Mouse (Mus musculus): Measurements from ENCODE around the gene Eif1. TPM values are rescaled to one million over a fixed set of nuclear protein-coding genes. Genes with fewer than 3 reads are reported as not detected.
"Not testable (repeated sequence)": the region's sequence is repeated elsewhere in the genome, so short reads cannot be mapped to it uniquely, and the experiment has no call there.

Gene Eif1
- polyA plus RNA-seq, 1 experiment from 2014 or later = 1,447 TPM

DNA sequence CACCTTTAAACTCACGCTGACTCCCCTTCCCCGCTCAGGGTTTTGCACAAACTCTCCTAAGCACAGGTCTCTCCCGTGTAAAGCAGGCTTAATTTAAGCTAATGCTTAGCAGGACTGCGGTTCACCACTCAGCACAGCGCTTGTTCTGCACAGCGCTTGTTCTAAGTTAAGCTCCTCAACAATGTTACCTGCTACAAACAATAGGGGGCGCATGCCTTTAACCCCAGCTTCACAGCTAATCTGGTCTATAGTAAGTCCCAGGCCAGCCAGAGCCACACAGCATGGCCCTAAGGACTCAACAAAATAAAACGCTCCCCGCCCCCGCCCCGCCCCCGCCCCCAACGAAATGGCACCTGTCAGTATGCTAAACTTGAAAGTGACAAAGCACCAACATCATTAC lies 41.4 kb downstream of the Eif1 start:
- not testable (repeated sequence) for H3K4me3 ChIP-seq; H3K9ac ChIP-seq; H3K27ac ChIP-seq; H3K4me2 ChIP-seq (replicated peaks); ATAC-seq (ENCODE audit: low FRiP score); H3K9me3 ChIP-seq (replicated peaks); H3K36me3 ChIP-seq
- peaks cover 12% of the 10 kb centered on the region for H3K4me1 ChIP-seq
- no CpG with 5 or more reads among the region's 13 CpGs for WGBS
- H3K27me3 ChIP-seq = peaks cover 41% of the 10 kb centered on the region

DNA sequence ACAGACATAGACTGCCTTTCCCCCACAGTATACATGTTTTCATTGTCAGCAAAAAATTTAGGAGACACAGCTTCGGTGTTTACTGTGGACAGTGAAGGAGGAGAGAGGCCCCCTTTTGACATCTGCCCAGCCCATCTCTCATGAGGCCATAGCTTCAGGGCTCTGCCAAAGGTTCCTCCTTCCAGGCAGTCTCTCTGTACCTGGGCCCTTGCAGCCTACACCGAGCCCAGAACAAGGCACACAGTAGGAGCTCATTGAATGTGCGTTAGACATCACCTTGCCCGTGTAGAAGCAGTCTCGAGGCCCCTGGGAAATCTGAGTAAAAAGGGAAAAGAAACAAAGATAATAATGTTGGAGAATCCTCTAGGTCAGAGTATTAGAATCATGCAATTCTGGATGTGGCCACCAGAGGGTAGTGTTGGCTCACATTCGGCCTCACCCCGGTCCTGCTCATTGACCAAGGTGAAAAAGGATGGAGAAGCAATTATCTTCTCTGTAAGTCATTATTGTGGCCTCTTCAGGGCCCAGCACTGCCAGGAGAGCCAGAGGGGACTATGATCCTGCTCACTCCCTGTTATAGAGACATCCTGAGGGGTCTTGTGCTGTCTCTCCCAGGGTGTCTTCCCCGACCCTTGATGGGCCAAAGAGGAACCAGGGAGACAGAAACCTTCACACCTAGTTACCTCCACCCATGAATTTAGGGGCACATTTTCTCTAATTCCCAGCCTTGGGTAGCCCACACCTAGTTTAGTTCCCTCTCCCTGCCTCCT lies 42.7 kb downstream of the Eif1 start:
- Histone ChIP-seq H3K9ac (no peak overlapping the region), H3K4me2 (replicated peaks) (no peak overlapping the region), H3K27ac (no peak overlapping the region), H3K27me3 (peaks cover 30% of the 10 kb centered on the region), H3K4me1 (peaks cover 7% of the 10 kb centered on the region), H3K9me3 (replicated peaks) (no peaks in the 10 kb centered on the region), H3K36me3 (no peaks in the 10 kb centered on the region), H3K4me3 (no peak overlapping the region)
- WGBS = 13% methylated on average over 8 of the region's 8 CpGs
- peak; percentile 57 for ATAC-seq (ENCODE audit: low FRiP score)

- no peak overlapping the region for H3K9ac ChIP-seq
- no peaks in the 10 kb centered on the region for H3K9me3 ChIP-seq (replicated peaks)
- peaks cover 25% of the 10 kb centered on the region for H3K27me3 ChIP-seq
- H3K36me3 ChIP-seq = no peaks in the 10 kb centered on the region
- peaks cover 7% of the 10 kb centered on the region for H3K4me1 ChIP-seq
- H3K27ac ChIP-seq = no peak overlapping the region
- 15% methylated on average over 12 of the region's 12 CpGs for WGBS
- H3K4me2 ChIP-seq (replicated peaks) = no peak overlapping the region
- peak; percentile 41; the same call in 1 of the 2 replicates for ATAC-seq (ENCODE audit: low FRiP score)
- H3K4me3 ChIP-seq = no peak overlapping the region
Measured at GRCm38 (mm10) chr11:100362979-100363562, 43.4 kb downstream of the Eif1 start.

GRCm38 (mm10) chr11:100369145-100369544 lies 49.5 kb downstream of the Eif1 start:
- H3K4me3 ChIP-seq = no peak overlapping the region
- H3K36me3 ChIP-seq = peaks cover 37% of the 10 kb centered on the region
- no peaks in the 10 kb centered on the region for H3K9me3 ChIP-seq (replicated peaks)
- no peak overlapping the region for H3K4me2 ChIP-seq (replicated peaks)
- WGBS = 79% methylated on average over 7 of the region's 7 CpGs
- no peak overlapping the region for H3K27ac ChIP-seq
- H3K9ac ChIP-seq = no peak overlapping the region
- no peaks in the 10 kb centered on the region for H3K27me3 ChIP-seq
- ATAC-seq (ENCODE audit: low FRiP score) = no peak
- H3K4me1 ChIP-seq = 0 out of 2 replicates have a peak, but pooled peaks cover 3% of the 10 kb centered on the region

DNA sequence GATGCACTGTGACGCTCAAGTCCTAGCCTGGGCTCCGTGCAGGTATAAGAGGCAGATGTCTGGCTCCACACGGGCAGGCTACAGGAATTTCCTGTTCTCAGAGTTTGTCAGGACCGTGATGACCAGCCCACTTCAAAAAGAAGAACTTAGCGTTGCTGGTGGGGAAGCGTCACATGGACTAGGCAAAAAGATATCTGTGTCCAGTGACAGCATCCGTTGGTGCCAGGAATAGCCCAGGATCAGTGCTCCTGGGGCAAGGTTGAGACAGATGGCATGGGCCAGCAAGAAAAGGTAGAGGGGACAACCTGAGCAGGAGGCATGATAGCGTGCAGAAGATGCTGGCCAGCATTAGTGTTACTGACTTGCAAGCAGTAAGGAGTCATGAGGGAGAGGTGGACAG lies 50.1 kb downstream of the Eif1 start:
- Histone ChIP-seq H3K27me3 (no peaks in the 10 kb centered on the region), H3K9ac (no peak overlapping the region), H3K36me3 (peaks cover 41% of the 10 kb centered on the region), H3K4me1 (0 out of 2 replicates have a peak, but pooled peaks cover 3% of the 10 kb centered on the region), H3K4me3 (no peak overlapping the region), H3K4me2 (replicated peaks) (no peak overlapping the region), H3K27ac (no peak overlapping the region), H3K9me3 (replicated peaks) (no peaks in the 10 kb centered on the region)
- 78% methylated on average over 8 of the region's 8 CpGs for WGBS
- ATAC-seq (ENCODE audit: low FRiP score) = no peak

Other genes with a start within 250 kb of the Eif1 start
- gene Krt32, start 231.7 kb upstream of the Eif1 start, polyA plus RNA-seq (2016; fragmentation: Nextera tagmentation; extraction: Ambion mirVana) = not detected in 2 replicates
- gene Krt35, start 223.6 kb upstream of the Eif1 start, polyA plus RNA-seq (2016; fragmentation: Nextera tagmentation; extraction: Ambion mirVana) = not detected in 2 replicates
- gene Krt36, start 214.3 kb upstream of the Eif1 start, polyA plus RNA-seq (2016; fragmentation: Nextera tagmentation; extraction: Ambion mirVana) = not detected in 2 replicates
- gene Krt13, start 198.3 kb upstream of the Eif1 start, polyA plus RNA-seq (2016; fragmentation: Nextera tagmentation; extraction: Ambion mirVana) = not detected in 2 replicates
- gene Krt15, start 184.0 kb upstream of the Eif1 start, polyA plus RNA-seq (2016; fragmentation: Nextera tagmentation; extraction: Ambion mirVana) = 10.5 and 17.3 TPM in 2 replicates
- 4.5 and 6.7 TPM in 2 replicates for gene Krt19, start 171.2 kb upstream of the Eif1 start, polyA plus RNA-seq (2016; fragmentation: Nextera tagmentation; extraction: Ambion mirVana)
- 0.08 TPM in 1 of 2 replicates, not detected in the other for gene Krt9, start 126.6 kb upstream of the Eif1 start, polyA plus RNA-seq (2016; fragmentation: Nextera tagmentation; extraction: Ambion mirVana)
- gene Krt14, start 112.3 kb upstream of the Eif1 start, polyA plus RNA-seq (2016; fragmentation: Nextera tagmentation; extraction: Ambion mirVana) = 10.2 and 12.3 TPM in 2 replicates
- not detected in 2 replicates for gene Krt16, start 71.0 kb upstream of the Eif1 start, polyA plus RNA-seq (2016; fragmentation: Nextera tagmentation; extraction: Ambion mirVana)
- 3.1 and 3.2 TPM in 2 replicates for gene Krt17, start 58.9 kb upstream of the Eif1 start, polyA plus RNA-seq (2016; fragmentation: Nextera tagmentation; extraction: Ambion mirVana)
- gene Krt42, start 50.0 kb upstream of the Eif1 start, polyA plus RNA-seq (2016; fragmentation: Nextera tagmentation; extraction: Ambion mirVana) = not detected in 2 replicates
- 0.89 TPM in 1 of 2 replicates, not detected in the other for gene Gast, start 14.5 kb downstream of the Eif1 start, polyA plus RNA-seq (2016; fragmentation: Nextera tagmentation; extraction: Ambion mirVana)
- gene Hap1, start 36.2 kb downstream of the Eif1 start, polyA plus RNA-seq (2016; fragmentation: Nextera tagmentation; extraction: Ambion mirVana) = 53.7 and 58.0 TPM in 2 replicates
- gene Jup, start 77.9 kb downstream of the Eif1 start, polyA plus RNA-seq (2016; fragmentation: Nextera tagmentation; extraction: Ambion mirVana) = 64.0 and 64.6 TPM in 2 replicates
- 34.3 and 35.9 TPM in 2 replicates for gene P3h4, start 95.0 kb downstream of the Eif1 start, polyA plus RNA-seq (2016; fragmentation: Nextera tagmentation; extraction: Ambion mirVana)
- gene Fkbp10, start 95.8 kb downstream of the Eif1 start, polyA plus RNA-seq (2016; fragmentation: Nextera tagmentation; extraction: Ambion mirVana) = 72.5 and 75.6 TPM in 2 replicates
- gene Nt5c3b, start 121.9 kb downstream of the Eif1 start, polyA plus RNA-seq (2016; fragmentation: Nextera tagmentation; extraction: Ambion mirVana) = 101 and 112 TPM in 2 replicates
- 0.68 and 0.94 TPM in 2 replicates for gene Klhl10, start 122.0 kb downstream of the Eif1 start, polyA plus RNA-seq (2016; fragmentation: Nextera tagmentation; extraction: Ambion mirVana)
- 13.7 and 14.8 TPM in 2 replicates for gene Klhl11, start 152.9 kb downstream of the Eif1 start, polyA plus RNA-seq (2016; fragmentation: Nextera tagmentation; extraction: Ambion mirVana)
- gene Acly, start 208.1 kb downstream of the Eif1 start, polyA plus RNA-seq (2016; fragmentation: Nextera tagmentation; extraction: Ambion mirVana) = 348 and 359 TPM in 2 replicates
- gene Ttc25, start 225.7 kb downstream of the Eif1 start, polyA plus RNA-seq (2016; fragmentation: Nextera tagmentation; extraction: Ambion mirVana) = 2.7 and 3.2 TPM in 2 replicates

All from hindbrain, embryonic 12.5 days (tissue).